8 mouse cellular contexts compared by ENCODE assay signal in genomic region chr12:76546383-76547276, GRCm38 (mm10). TPM values are rescaled to one million over a fixed set of nuclear protein-coding genes. Genes with fewer than 3 reads are reported as not detected.
DNase-seq lines count a peak whose midpoint lies in the region; ATAC-seq and TF ChIP-seq lines count a peak whose summit lies in the region.

No protein-coding gene starts in this region.

- peaks cover 5% of the 10 kb centered on the region for H3K4me1 ChIP-seq in lung, adult 2 months (ENCODE audit: control insufficient read depth, insufficient read depth, low read length)
- peaks cover 67% of the 10 kb centered on the region for H3K4me1 ChIP-seq in heart, embryonic 12.5 days (replicated peaks)
- H3K4me1 ChIP-seq in midbrain, embryonic 12.5 days = peaks cover 23% of the 10 kb centered on the region

- no peak for ATAC-seq in heart, embryonic 12.5 days (ENCODE audit: insufficient number of reproducible peaks, low FRiP score)
- ATAC-seq in midbrain, embryonic 12.5 days (ENCODE audit: low FRiP score, low read depth) = no peak

- peak; percentile 51 for DNase-seq in lung, postnatal 10 days
- DNase-seq in lung, adult 2 months = no peak
- DNase-seq in cerebellum, adult 8-10 months = peak; percentile 41
- DNase-seq in kidney, postnatal 14 days = peak; percentile 52
- no peak for DNase-seq in spleen, adult 12 weeks (ENCODE audit: low spot score)
- DNase-seq in c-Kit-positive CD71-positive TER-119-positive erythroid progenitor cells, embryonic 14.5 days (ENCODE audit: low spot score) = no peak

- peak overlapping the region; percentile 26 for H3K9ac ChIP-seq in heart, embryonic 12.5 days
- no peak overlapping the region; the same call in 1 of the 2 replicates for H3K9ac ChIP-seq in midbrain, embryonic 12.5 days (replicated peaks)

- H3K4me3 ChIP-seq in lung, adult 2 months (replicated peaks; ENCODE audit: extremely low read depth, low read depth, low read length) = no peak overlapping the region
- H3K4me3 ChIP-seq in heart, embryonic 12.5 days = peak overlapping the region; percentile 12
- H3K4me3 ChIP-seq in midbrain, embryonic 12.5 days = peak overlapping the region; percentile 18

- no peaks in the 10 kb centered on the region for H3K9me3 ChIP-seq in heart, embryonic 12.5 days (replicated peaks)
- H3K9me3 ChIP-seq in midbrain, embryonic 12.5 days = no peaks in the 10 kb centered on the region

- no peak for TF ChIP-seq CTCF in lung, adult 2 months (IDR thresholded peaks at IDR 0.05; ENCODE audit: insufficient read depth, low read length)

- peak overlapping the region; percentile 9; the same call in 1 of the 2 replicates for H3K27ac ChIP-seq in heart, embryonic 12.5 days (ENCODE audit: poor library complexity, severe bottlenecking)
- H3K27ac ChIP-seq in midbrain, embryonic 12.5 days (replicated peaks) = no peak overlapping the region

- peak overlapping the region; percentile 57 for H3K4me2 ChIP-seq in heart, embryonic 12.5 days
- peak overlapping the region; percentile 40 for H3K4me2 ChIP-seq in midbrain, embryonic 12.5 days (replicated peaks)

- H3K27me3 ChIP-seq in heart, embryonic 12.5 days (replicated peaks) = no peaks in the 10 kb centered on the region
- H3K27me3 ChIP-seq in midbrain, embryonic 12.5 days = peaks cover 43% of the 10 kb centered on the region

- no peaks in the 10 kb centered on the region for H3K36me3 ChIP-seq in heart, embryonic 12.5 days
- no peaks in the 10 kb centered on the region for H3K36me3 ChIP-seq in midbrain, embryonic 12.5 days

- 26% methylated on average over 28 of the region's 28 CpGs for WGBS in lung, adult 2 months
- 12% methylated on average over 28 of the region's 28 CpGs for WGBS in heart, embryonic 12.5 days
- 5% methylated on average over 28 of the region's 28 CpGs for WGBS in midbrain, embryonic 12.5 days

- TF ChIP-seq POLR2A in lung, adult 2 months (IDR thresholded peaks at IDR 0.05; ENCODE audit: borderline replicate concordance, extremely low read depth, low read depth, low read length) = no peak

RNA-seq across cellular contexts. Expression of gene Plekhg3, which starts 15.9 kb away (rescaled TPM):
- 19.5 and 20.4 TPM in 2 replicates for polyA plus RNA-seq in lung, adult 2 months (2012; rRNA removed)
- polyA plus RNA-seq in heart, embryonic 12.5 days (2016; fragmentation: Nextera tagmentation; extraction: Ambion mirVana) = 8.2 and 10.3 TPM in 2 replicates
- polyA plus RNA-seq in midbrain, embryonic 12.5 days (2016; fragmentation: Nextera tagmentation; extraction: Ambion mirVana) = 1.3 and 1.8 TPM in 2 replicates

Comparison
In these comparisons a context has a peak if more than half of its experiments do, and no peak if none do; other contexts are left out.
1. DNase-seq: peak in lung, postnatal 10 days (single experiment), cerebellum, adult 8-10 months (single experiment) and kidney, postnatal 14 days (single experiment); none in lung, adult 2 months (single experiment), spleen, adult 12 weeks (single experiment) and c-Kit-positive CD71-positive TER-119-positive erythroid progenitor cells, embryonic 14.5 days (single experiment).